Mouse (Mus musculus) olfactory bulb, adult 2 months (tissue): ENCODE data around the gene Malsu1. TPM values are rescaled to one million over a fixed set of nuclear protein-coding genes. Genes with fewer than 3 reads are reported as not detected.

Source experiments
- H3K27ac ChIP-seq: fragments of 200-500 bp; 2 replicates; pipeline ENCODE4 v1.5.1; 2012; ENCODE audit warnings: low read depth, low read length; ENCODE audit not compliant: insufficient read depth
- H3K4me1 ChIP-seq: fragments of 200-500 bp; 2 replicates; pipeline ENCODE4 v1.6.1; 2012; ENCODE audit warnings: low read length; ENCODE audit not compliant: control insufficient read depth, insufficient read depth
- H3K4me3 ChIP-seq: fragments of 200-500 bp; 2 replicates; pipeline ENCODE4 v1.5.1; 2012; ENCODE audit warnings: mild to moderate bottlenecking, low read depth, low read length, moderate library complexity; ENCODE audit not compliant: insufficient read depth
- CTCF ChIP-seq: fragments of 200-500 bp; IDR thresholded peaks from 2 replicates; pipeline ENCODE4 v1.5.1; 2012; ENCODE audit warnings: low read depth, mild to moderate bottlenecking, low read length, moderate library complexity; ENCODE audit not compliant: insufficient read depth
- POLR2A ChIP-seq: fragments of 200-500 bp; IDR thresholded peaks from 2 replicates; pipeline ENCODE4 v1.6.1; 2012; ENCODE audit warnings: mild to moderate bottlenecking, low read depth, low read length, moderate library complexity; ENCODE audit not compliant: insufficient read depth
- WGBS: fragments of 180-500 bp; shearing (Covaris S2); methylation state at CpG from one replicate; pipeline ENCODE4 v1.1.7; 2018; 5-methylcytosine and 5-hydroxymethylcytosine counted together
- polyA plus RNA-seq: library from polyadenylated mRNA; stranded (reverse); fragments of >200 nt; gene quantifications from 2 replicates; pipeline ENCODE4 v1.2.4, GENCODE M21; 2012; ENCODE audit warnings: low replicate concordance; ENCODE audit not compliant: missing spikeins, insufficient read depth, insufficient read length

Gene Malsu1
- polyA plus RNA-seq, 1 experiment: not detected

- Histone ChIP-seq H3K4me1 (peaks cover 3% of the 10 kb centered on the region; the same call in 1 of the 2 replicates), H3K4me3 (no peak overlapping the region), H3K27ac (no peak overlapping the region)
- 80% methylated on average over 9 of the region's 9 CpGs for WGBS
- TF ChIP-seq POLR2A (no peak), CTCF (no peak)
Observed at GRCm38 (mm10) chr6:49056009-49056408, 17.6 kb upstream of the Malsu1 start.

GRCm38 (mm10) chr6:49057053-49058021 is 16.3 kb upstream of the Malsu1 start:
- 0 out of 2 replicates have a peak, but pooled peaks have one; percentile 49 for TF ChIP-seq CTCF
- no peak for TF ChIP-seq POLR2A
- Histone ChIP-seq H3K4me3 (no peak overlapping the region), H3K4me1 (peaks cover 3% of the 10 kb centered on the region; the same call in 1 of the 2 replicates), H3K27ac (no peak overlapping the region)
- WGBS: 36% methylated on average over 8 of the region's 8 CpGs

GRCm38 (mm10) chr6:49068361-49068760 is 5.2 kb upstream of the Malsu1 start:
- Histone ChIP-seq H3K4me3 (no peak overlapping the region), H3K27ac (no peak overlapping the region), H3K4me1 (no peaks in the 10 kb centered on the region)
- WGBS: 31% methylated on average over 4 of the region's 4 CpGs
- TF ChIP-seq POLR2A: no peak

- no peak for TF ChIP-seq POLR2A
- Histone ChIP-seq H3K4me3 (peak overlapping the region; percentile 75), H3K27ac (no peak overlapping the region), H3K4me1 (peaks cover 3% of the 10 kb centered on the region; the same call in 1 of the 2 replicates)
- WGBS: under 1% methylated on average over 19 of the region's 19 CpGs
Observed at GRCm38 (mm10) chr6:49074117-49074490, 509 bp downstream of the Malsu1 start.

- no peak overlapping the region for H3K27ac ChIP-seq
- peaks cover 3% of the 10 kb centered on the region; the same call in 1 of the 2 replicates for H3K4me1 ChIP-seq
- no peak overlapping the region for H3K4me3 ChIP-seq
- WGBS: 66% methylated on average over 2 of the region's 2 CpGs
- no peak for TF ChIP-seq CTCF
- no peak for TF ChIP-seq POLR2A
Observed at GRCm38 (mm10) chr6:49077894-49078293, 4.3 kb downstream of the Malsu1 start.

- Histone ChIP-seq H3K27ac (no peak overlapping the region), H3K4me3 (no peak overlapping the region), H3K4me1 (peaks cover 3% of the 10 kb centered on the region; the same call in 1 of the 2 replicates)
- TF ChIP-seq CTCF (no peak), POLR2A (no peak)
- 89% methylated on average over 1 of the region's 1 CpGs for WGBS
Observed at GRCm38 (mm10) chr6:49079313-49079712, 5.7 kb downstream of the Malsu1 start.

- WGBS: 91% methylated on average over 4 of the region's 4 CpGs
- TF ChIP-seq CTCF: no peak
- H3K27ac ChIP-seq: no peak overlapping the region
Observed at GRCm38 (mm10) chr6:49083008-49083407, 9.4 kb downstream of the Malsu1 start.

GRCm38 (mm10) chr6:49094968-49095367 is 21.4 kb downstream of the Malsu1 start:
- WGBS: 84% methylated on average over 10 of the region's 10 CpGs
- Histone ChIP-seq H3K27ac (no peak overlapping the region), H3K4me3 (no peak overlapping the region), H3K4me1 (peaks cover 9% of the 10 kb centered on the region)
- no peak for TF ChIP-seq CTCF
- no peak for TF ChIP-seq POLR2A

More at GRCm38 (mm10) chr6:49083008-49083407, 9.4 kb downstream of the Malsu1 start:
- H3K4me1 ChIP-seq: peaks cover 3% of the 10 kb centered on the region; the same call in 1 of the 2 replicates
- no peak overlapping the region for H3K4me3 ChIP-seq

GRCm38 (mm10) chr6:49096421-49096820 is 22.8 kb downstream of the Malsu1 start:
- Histone ChIP-seq H3K4me3 (no peak overlapping the region), H3K4me1 (peaks cover 9% of the 10 kb centered on the region), H3K27ac (no peak overlapping the region)
- WGBS: 42% methylated on average over 7 of the region's 7 CpGs
- no peak for TF ChIP-seq CTCF
- TF ChIP-seq POLR2A: no peak
